Mouse (Mus musculus) hindbrain, embryonic 11.5 days (tissue): ENCODE data around the gene Irs2. TPM values are rescaled to one million over a fixed set of nuclear protein-coding genes. Genes with fewer than 3 reads are reported as not detected.

Experiments used
- ATAC-seq: fragments of 200-750 bp; cut with Nextera tagmentation; 2 replicates; pipeline ENCODE4 v1.8.0; 2017; ENCODE audit warnings: mild to moderate bottlenecking, moderate TSS enrichment, moderate library complexity; ENCODE audit not compliant: low FRiP score
- DNase-seq: peaks from one replicate; pipeline ENCODE4 v3.0.0-alpha.2; 2015; ENCODE audit warnings: low spot score
- H3K27ac ChIP-seq: fragments of 300-500 bp; sonication (generic); 2 replicates; pipeline ENCODE4 v1.5.1; 2014; ENCODE audit warnings: mild to moderate bottlenecking, low read depth, low read length
- H3K27me3 ChIP-seq: fragments of 300-500 bp; sonication (generic); 2 replicates; pipeline ENCODE4 v1.6.1; 2014; ENCODE audit warnings: mild to moderate bottlenecking, low read length, moderate library complexity, mixed read lengths; ENCODE audit not compliant: control insufficient read depth, insufficient read depth
- H3K36me3 ChIP-seq: fragments of 300-500 bp; sonication (generic); 2 replicates; pipeline ENCODE4 v1.6.1; 2014; ENCODE audit warnings: mild to moderate bottlenecking, low read length, moderate library complexity, mixed read lengths; ENCODE audit not compliant: control insufficient read depth, insufficient read depth
- H3K4me1 ChIP-seq: fragments of 300-500 bp; sonication (generic); replicated peaks from 2 replicates; pipeline ENCODE4 v1.6.1; 2014; ENCODE audit warnings: low read length, mixed read lengths; ENCODE audit not compliant: control insufficient read depth, insufficient read depth
- H3K4me2 ChIP-seq: fragments of 300-500 bp; sonication (generic); replicated peaks from 2 replicates; pipeline ENCODE4 v1.6.1; 2014; ENCODE audit warnings: mild to moderate bottlenecking, low read depth, low read length
- H3K4me3 ChIP-seq: fragments of 300-500 bp; sonication (generic); 2 replicates; pipeline ENCODE4 v1.5.1; 2014; ENCODE audit warnings: low read depth, low read length
- H3K9ac ChIP-seq: fragments of 300-500 bp; sonication (generic); 2 replicates; pipeline ENCODE4 v1.6.1; 2014; ENCODE audit warnings: low read depth, low read length
- H3K9me3 ChIP-seq: fragments of 300-500 bp; sonication (generic); 2 replicates; pipeline ENCODE4 v1.6.1; 2016; ENCODE audit warnings: low read length; ENCODE audit not compliant: control insufficient read depth
- WGBS: fragments of 180-500 bp; shearing (Covaris S2); extraction: QIAGEN DNeasy Blood & Tissue Kit; methylation state at CpG from one replicate; pipeline ENCODE4 v1.1.7; 2014; 5-methylcytosine and 5-hydroxymethylcytosine counted together
- polyA plus RNA-seq: library from polyadenylated mRNA; unstranded; fragments of >200 nt; fragmentation: Nextera tagmentation; extraction: Ambion mirVana; gene quantifications from 2 replicates; pipeline ENCODE4 v1.2.1, GENCODE M21; 2014

Irs2 gene
- polyA plus RNA-seq, 1 experiment from 2014 or later = 5.6 TPM

- Histone ChIP-seq H3K4me3 (no peak overlapping the region), H3K27me3 (no peaks in the 10 kb centered on the region), H3K9ac (no peak overlapping the region), H3K4me1 (no peaks in the 10 kb centered on the region; the same call in 1 of the 2 replicates), H3K36me3 (no peaks in the 10 kb centered on the region), H3K27ac (no peak overlapping the region), H3K9me3 (no peaks in the 10 kb centered on the region), H3K4me2 (no peak overlapping the region)
- 72% methylated on average over 7 of the region's 7 CpGs for WGBS
- no peak for ATAC-seq
- DNase-seq = no peak
Measured at GRCm38 (mm10) chr8:10985064-10985463, 23.2 kb downstream of the Irs2 start.

GRCm38 (mm10) chr8:10980876-10981275 lies 27.4 kb downstream of the Irs2 start:
- Histone ChIP-seq H3K36me3 (no peaks in the 10 kb centered on the region), H3K4me3 (no peak overlapping the region), H3K4me2 (no peak overlapping the region), H3K9ac (no peak overlapping the region), H3K4me1 (peaks cover 3% of the 10 kb centered on the region; the same call in 1 of the 2 replicates), H3K27me3 (no peaks in the 10 kb centered on the region), H3K27ac (no peak overlapping the region), H3K9me3 (no peaks in the 10 kb centered on the region)
- 91% methylated on average over 6 of the region's 6 CpGs for WGBS
- no peak for DNase-seq
- no peak for ATAC-seq

GRCm38 (mm10) chr8:10979916-10980315 lies 28.3 kb downstream of the Irs2 start:
- H3K27me3 ChIP-seq = no peaks in the 10 kb centered on the region
- no peaks in the 10 kb centered on the region for H3K36me3 ChIP-seq
- no peak for ATAC-seq
- no peak for DNase-seq
- H3K27ac ChIP-seq = no peak overlapping the region
- H3K9me3 ChIP-seq = no peaks in the 10 kb centered on the region
- no peak overlapping the region for H3K9ac ChIP-seq
- 59% methylated on average over 7 of the region's 7 CpGs for WGBS
- peaks cover 3% of the 10 kb centered on the region; the same call in 1 of the 2 replicates for H3K4me1 ChIP-seq
- no peak overlapping the region for H3K4me2 ChIP-seq
- no peak overlapping the region for H3K4me3 ChIP-seq

GRCm38 (mm10) chr8:10979196-10979794 lies 29.0 kb downstream of the Irs2 start:
- H3K9ac ChIP-seq = no peak overlapping the region
- no peak overlapping the region for H3K4me2 ChIP-seq
- ATAC-seq (peak; percentile 46; the same call in 1 of the 2 replicates), DNase-seq (no peak)
- H3K36me3 ChIP-seq = no peaks in the 10 kb centered on the region
- no peak overlapping the region for H3K4me3 ChIP-seq
- H3K27me3 ChIP-seq = no peaks in the 10 kb centered on the region
- H3K27ac ChIP-seq = no peak overlapping the region
- H3K4me1 ChIP-seq = peaks cover 3% of the 10 kb centered on the region; the same call in 1 of the 2 replicates
- no peaks in the 10 kb centered on the region for H3K9me3 ChIP-seq
- WGBS = 65% methylated on average over 11 of the region's 11 CpGs

- peaks cover 4% of the 10 kb centered on the region for H3K4me1 ChIP-seq
- H3K4me3 ChIP-seq = no peak overlapping the region
- H3K9ac ChIP-seq = no peak overlapping the region
- H3K4me2 ChIP-seq = no peak overlapping the region
- DNase-seq (no peak), ATAC-seq (no peak)
- H3K27me3 ChIP-seq = no peaks in the 10 kb centered on the region
- H3K36me3 ChIP-seq = no peaks in the 10 kb centered on the region
- H3K27ac ChIP-seq = no peak overlapping the region
- H3K9me3 ChIP-seq = no peaks in the 10 kb centered on the region
- WGBS = 81% methylated on average over 21 of the region's 21 CpGs
Measured at GRCm38 (mm10) chr8:10978377-10978776, 29.9 kb downstream of the Irs2 start.

- no peaks in the 10 kb centered on the region for H3K9me3 ChIP-seq
- no peak overlapping the region for H3K4me3 ChIP-seq
- no peak for ATAC-seq
- WGBS = 58% methylated on average over 7 of the region's 7 CpGs
- H3K9ac ChIP-seq = no peak overlapping the region
- no peak overlapping the region for H3K4me2 ChIP-seq
- peaks cover 9% of the 10 kb centered on the region for H3K4me1 ChIP-seq
- no peaks in the 10 kb centered on the region for H3K27me3 ChIP-seq
- no peaks in the 10 kb centered on the region for H3K36me3 ChIP-seq
- no peak overlapping the region for H3K27ac ChIP-seq
- no peak for DNase-seq
Measured at GRCm38 (mm10) chr8:10977742-10978376, 30.4 kb downstream of the Irs2 start.

- 27% methylated on average over 2 of the region's 2 CpGs for WGBS
- Histone ChIP-seq H3K4me2 (no peak overlapping the region), H3K4me3 (no peak overlapping the region), H3K27me3 (0 out of 2 replicates have a peak, but pooled peaks cover 3% of the 10 kb centered on the region), H3K27ac (no peak overlapping the region), H3K36me3 (no peaks in the 10 kb centered on the region), H3K4me1 (peaks cover 17% of the 10 kb centered on the region), H3K9ac (no peak overlapping the region), H3K9me3 (no peaks in the 10 kb centered on the region)
- DNase-seq (no peak), ATAC-seq (no peak)
Measured at GRCm38 (mm10) chr8:10974659-10975058, 33.6 kb downstream of the Irs2 start.

GRCm38 (mm10) chr8:10974126-10974525 lies 34.1 kb downstream of the Irs2 start:
- WGBS = 64% methylated on average over 4 of the region's 4 CpGs
- peaks cover 17% of the 10 kb centered on the region for H3K4me1 ChIP-seq
- 0 out of 2 replicates have a peak, but pooled peaks cover 3% of the 10 kb centered on the region for H3K27me3 ChIP-seq
- ATAC-seq (no peak), DNase-seq (no peak)
- no peaks in the 10 kb centered on the region for H3K36me3 ChIP-seq
- H3K4me3 ChIP-seq = no peak overlapping the region
- H3K9me3 ChIP-seq = no peaks in the 10 kb centered on the region
- no peak overlapping the region for H3K9ac ChIP-seq
- no peak overlapping the region for H3K27ac ChIP-seq
- H3K4me2 ChIP-seq = no peak overlapping the region
